Mouse (Mus musculus): Measurements from ENCODE around the gene Fam186a. TPM values are rescaled to one million over a fixed set of nuclear protein-coding genes. Genes with fewer than 3 reads are reported as not detected.

The Fam186a gene
- polyA plus RNA-seq, 1 experiment from 2014 or later = not detected

Other genes with a start within 250 kb of the Fam186a start
- gene Gpd1, start 249.5 kb downstream of the Fam186a start, polyA plus RNA-seq (2016; fragmentation: Nextera tagmentation; extraction: Ambion mirVana) = 0.51 and 0.58 TPM in 2 replicates
- gene Cox14, start 241.4 kb downstream of the Fam186a start, polyA plus RNA-seq (2016; fragmentation: Nextera tagmentation; extraction: Ambion mirVana) = 145 and 146 TPM in 2 replicates
- 73.3 and 78.0 TPM in 2 replicates for gene Cers5, start 194.2 kb downstream of the Fam186a start, polyA plus RNA-seq (2016; fragmentation: Nextera tagmentation; extraction: Ambion mirVana)
- gene Lima1, start 91.6 kb downstream of the Fam186a start, polyA plus RNA-seq (2016; fragmentation: Nextera tagmentation; extraction: Ambion mirVana) = 79.4 and 86.4 TPM in 2 replicates
- gene Larp4, start 3.0 kb upstream of the Fam186a start, polyA plus RNA-seq (2016; fragmentation: Nextera tagmentation; extraction: Ambion mirVana) = 29.5 and 34.8 TPM in 2 replicates
- gene Dip2b, start 71.6 kb upstream of the Fam186a start, polyA plus RNA-seq (2016; fragmentation: Nextera tagmentation; extraction: Ambion mirVana) = 14.3 and 15.9 TPM in 2 replicates

Data from limb, embryonic 12.5 days (tissue).